In genomic region chr17:56051369-56051768, GRCm38 (mm10) we compare ENCODE assay signal across 18 mouse cellular contexts.
"Had no signal": no experiment of that assay in that cellular context is flagged by ENCODE, and none has a peak within 500 bp of the region (broad histone marks: within the 10 kb centered on the region; RNA-seq: fewer than 3 reads in every experiment).

No protein-coding gene starts in this region.

- H3K4me1 ChIP-seq: kidney, embryonic 15.5 days; limb, embryonic 12.5 days; lung, embryonic 15.5 days had no signal

- H3K9me3 ChIP-seq: kidney, embryonic 15.5 days; limb, embryonic 12.5 days; lung, embryonic 15.5 days had no signal

- H3K9ac ChIP-seq: kidney, embryonic 15.5 days; limb, embryonic 12.5 days; liver, embryonic 14.5 days; liver, postnatal 0 days; lung, embryonic 15.5 days had no signal

- H3K27ac ChIP-seq: kidney, embryonic 15.5 days; layer of hippocampus, adult 2 months; limb, embryonic 12.5 days; liver, embryonic 14.5 days; lung, embryonic 15.5 days had no signal

- H3K4me3 ChIP-seq: kidney, embryonic 15.5 days; layer of hippocampus, adult 2 months; limb, embryonic 12.5 days; lung, embryonic 15.5 days had no signal

- H3K27me3 ChIP-seq: kidney, embryonic 15.5 days; limb, embryonic 12.5 days; lung, embryonic 15.5 days had no signal

- ATAC-seq: intestine, postnatal 0 days; liver, postnatal 0 days had no signal

- H3K4me2 ChIP-seq: kidney, embryonic 15.5 days; limb, embryonic 12.5 days; lung, embryonic 15.5 days; midbrain, embryonic 11.5 days had no signal

- DNase-seq: kidney, adult 2 months; kidney, postnatal 10 days; layer of hippocampus, adult 9-11 months; liver; liver, postnatal 0 days; lung, postnatal 10 days; lung, postnatal 4 days; midbrain, embryonic 14.5 days; thymus, adult 2 months; thymus, postnatal 14 days; thymus, postnatal 4 days had no signal
